Mouse (Mus musculus) ES-Bruce4 (cell line): ENCODE measurements around the gene Dab2ip.

Experiments used
- CTCF ChIP-seq: IDR thresholded peaks from one replicate; pipeline ENCODE4 v1.8.1; 2011; ENCODE audit warnings: low read depth, low read length
- EP300 ChIP-seq: IDR thresholded peaks from 2 replicates; pipeline ENCODE4 v1.6.1; 2011; ENCODE audit warnings: low read depth, low read length; ENCODE audit not compliant: insufficient read depth
- POLR2A ChIP-seq: IDR thresholded peaks from one replicate; pipeline ENCODE4 v1.8.1; 2011; ENCODE audit warnings: low read length; ENCODE audit not compliant: insufficient read depth

- TF ChIP-seq CTCF (no peak), POLR2A (no peak), EP300 (no peak)
Measured at GRCm38 (mm10) chr2:35776935-35777334, 218.9 kb downstream of the Dab2ip start.
